Mouse (Mus musculus) ovary, postnatal 36 days (tissue): ENCODE measurements around the gene Ddx42.

Experiments used
- DNase-seq: peaks from one replicate; pipeline ENCODE4 v3.0.0; 2022; ENCODE audit warnings: low spot score, mixed read lengths

Gene Ddx42

GRCm38 (mm10) chr11:106268326-106269059 lies 51.8 kb downstream of the Ddx42 start:
- DNase-seq: peak; percentile 75

- DNase-seq: no peak
These were observed 52.3 kb downstream of the Ddx42 start for GRCm38 (mm10) chr11:106269060-106269431.

GRCm38 (mm10) chr11:106271131-106271793 lies 54.5 kb downstream of the Ddx42 start:
- no peak for DNase-seq

DNA sequence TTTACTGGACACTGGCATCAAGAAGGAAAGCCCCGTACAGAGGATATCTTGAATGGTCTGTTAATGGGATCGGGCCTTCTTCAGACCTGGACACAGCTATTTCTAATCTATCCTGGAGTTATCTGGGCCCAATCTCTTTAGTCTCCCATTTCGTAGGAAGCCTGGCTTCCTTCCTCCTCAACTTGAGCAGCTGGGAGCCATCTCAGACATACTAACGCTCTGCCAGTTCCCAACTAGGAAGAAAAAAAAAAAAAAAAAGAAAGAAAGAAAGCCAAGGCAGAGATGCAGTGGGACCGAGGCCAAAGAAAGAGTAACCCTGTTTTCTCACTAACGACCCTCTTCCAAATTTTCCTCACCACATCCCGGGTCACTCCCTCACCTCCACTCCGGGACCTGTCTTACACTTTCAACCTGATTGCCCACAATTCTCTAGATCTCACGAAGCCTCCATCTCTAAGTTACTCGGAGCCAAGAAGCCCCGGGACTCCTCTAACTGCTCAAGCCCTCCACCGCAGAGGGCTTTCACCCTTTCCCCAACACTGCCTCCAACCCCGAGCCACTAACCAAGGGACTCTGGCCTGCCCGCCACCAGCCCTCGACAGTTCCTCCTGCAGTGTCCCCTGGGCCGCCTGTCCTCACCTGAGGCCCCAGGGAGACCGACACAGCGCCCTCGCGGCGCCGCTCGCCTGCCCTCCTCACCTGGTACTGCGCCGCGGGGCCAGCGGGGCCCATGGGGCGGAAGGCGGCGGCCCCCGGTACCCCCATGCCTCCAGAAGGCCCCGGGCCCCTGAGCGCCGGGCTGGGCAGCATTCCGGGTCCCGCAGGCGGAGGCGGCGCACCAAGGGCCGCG lies 55.3 kb downstream of the Ddx42 start:
- no peak for DNase-seq

DNA sequence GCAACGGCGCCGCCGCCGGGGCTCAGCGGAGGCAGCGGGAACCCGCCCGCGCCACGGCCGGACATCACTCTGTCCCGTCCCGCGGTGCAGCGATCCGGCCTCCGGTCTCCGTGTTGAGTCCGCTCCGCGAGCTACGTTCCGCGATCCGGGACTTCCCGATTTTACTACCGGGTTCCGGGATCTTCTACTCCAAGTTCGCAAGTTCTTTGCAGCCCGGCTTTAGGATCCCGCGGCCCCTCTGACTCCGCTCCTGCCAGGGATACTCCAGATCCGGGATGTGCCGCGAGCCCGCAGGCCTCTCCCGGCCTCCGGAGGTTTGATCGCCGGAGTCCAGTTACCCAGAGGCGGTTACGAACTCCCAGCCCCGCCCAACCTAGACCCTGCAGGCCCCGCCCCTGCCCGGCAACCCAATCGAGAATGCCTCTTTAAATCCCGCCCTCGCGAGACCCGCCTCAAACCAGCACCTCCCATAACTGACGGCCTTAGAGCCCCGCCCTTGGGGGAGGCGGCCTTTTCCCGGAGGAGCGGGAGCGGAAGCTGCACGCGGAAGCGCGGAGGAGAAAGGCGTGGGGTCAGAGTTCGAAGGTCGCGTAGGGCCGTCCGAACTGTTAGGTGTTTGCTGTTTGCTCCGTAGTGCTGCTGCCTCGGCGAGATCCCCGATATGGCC lies 56.1 kb downstream of the Ddx42 start, which contains the start of gene Smarcd2:
Smarcd2 (minus strand) TSS at position 329 of the 667 bp plus-strand sequence.
- peak; percentile 100 for DNase-seq

DNA sequence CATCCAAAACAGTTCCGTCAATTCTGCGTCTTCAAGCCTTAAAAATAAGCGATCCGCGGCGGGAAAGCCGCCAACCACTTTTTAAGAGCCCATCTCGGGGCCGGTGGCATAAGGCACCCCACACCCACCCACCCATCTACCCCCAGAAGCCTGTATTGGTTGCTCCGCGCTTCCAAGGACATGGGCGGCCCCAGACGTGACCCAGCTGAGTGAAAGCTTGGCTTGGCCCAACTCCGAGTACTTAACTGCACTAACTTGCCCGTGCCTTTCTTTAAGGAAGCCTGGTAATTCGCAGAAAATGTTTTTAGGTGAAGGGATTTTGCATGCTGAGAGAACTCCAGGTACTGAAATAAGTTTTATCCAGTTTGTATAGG lies 56.6 kb downstream of the Ddx42 start:
- DNase-seq: no peak

DNA sequence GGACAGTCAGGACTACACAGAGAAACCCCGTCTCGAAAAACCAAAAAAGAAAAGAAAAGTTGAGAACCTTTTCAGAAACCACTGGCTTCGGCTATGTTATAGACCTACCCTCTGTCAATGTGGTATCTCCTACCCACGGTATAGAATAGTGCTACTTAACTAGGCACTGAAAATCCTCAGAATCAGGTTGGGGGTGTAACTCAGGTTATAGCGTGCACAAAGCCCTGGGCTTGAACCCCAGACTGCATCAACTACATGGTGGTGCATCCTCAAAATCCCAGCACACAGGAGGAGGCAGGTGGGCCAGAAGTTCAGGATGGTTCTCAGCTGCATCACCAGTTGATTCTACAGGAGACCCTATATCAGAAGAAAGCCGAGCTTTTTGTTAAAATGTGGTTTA lies 57.1 kb downstream of the Ddx42 start:
- DNase-seq: no peak

DNA sequence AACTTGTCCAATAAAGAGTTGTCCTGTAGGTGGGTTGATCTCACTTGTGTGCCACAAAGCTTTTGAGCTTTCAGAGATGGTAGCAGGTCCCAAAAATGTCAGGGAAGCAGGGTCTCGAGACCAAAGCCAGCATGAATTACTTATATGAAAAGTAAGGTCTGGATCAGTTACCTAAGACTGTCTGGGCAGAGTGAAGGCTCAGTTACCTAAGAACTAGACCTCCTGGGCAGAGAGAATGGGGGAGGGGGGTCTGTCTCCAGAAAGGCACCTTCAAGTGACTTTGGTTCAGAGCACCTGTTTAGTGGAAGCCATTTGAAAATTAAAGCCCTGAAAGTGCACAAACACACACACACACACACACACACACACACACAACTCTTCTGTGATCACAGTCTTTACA lies 57.6 kb downstream of the Ddx42 start:
- DNase-seq: no peak

- DNase-seq: no peak
These were observed 58.3 kb downstream of the Ddx42 start for GRCm38 (mm10) chr11:106274971-106275411.

- peak; percentile 88 for DNase-seq
These were observed 59.7 kb downstream of the Ddx42 start, which contains the start of gene Tcam1 for GRCm38 (mm10) chr11:106276454-106276853. Gene Tcam1 (plus strand): TSS chr11:106276672.

DNA sequence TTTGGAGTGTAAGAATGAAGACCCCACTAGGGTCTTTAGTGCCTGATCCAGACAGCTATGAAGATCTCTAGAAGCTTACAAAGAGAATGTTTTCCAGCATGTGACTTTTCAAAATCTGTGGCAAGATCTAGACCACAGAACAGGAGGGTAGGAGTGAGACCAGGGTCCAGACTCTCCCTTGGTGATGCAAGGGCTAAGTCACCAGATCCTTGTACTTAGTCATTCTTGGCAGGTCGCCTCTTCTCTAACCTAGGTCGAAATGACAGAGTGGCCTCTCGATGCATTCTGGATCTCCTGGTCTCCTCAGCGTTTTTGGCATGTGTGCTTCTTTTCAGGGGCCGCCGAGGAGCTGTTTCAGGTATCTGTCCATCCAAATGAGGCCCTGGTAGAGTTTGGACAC lies 65.7 kb downstream of the Ddx42 start:
- no peak for DNase-seq

DNA sequence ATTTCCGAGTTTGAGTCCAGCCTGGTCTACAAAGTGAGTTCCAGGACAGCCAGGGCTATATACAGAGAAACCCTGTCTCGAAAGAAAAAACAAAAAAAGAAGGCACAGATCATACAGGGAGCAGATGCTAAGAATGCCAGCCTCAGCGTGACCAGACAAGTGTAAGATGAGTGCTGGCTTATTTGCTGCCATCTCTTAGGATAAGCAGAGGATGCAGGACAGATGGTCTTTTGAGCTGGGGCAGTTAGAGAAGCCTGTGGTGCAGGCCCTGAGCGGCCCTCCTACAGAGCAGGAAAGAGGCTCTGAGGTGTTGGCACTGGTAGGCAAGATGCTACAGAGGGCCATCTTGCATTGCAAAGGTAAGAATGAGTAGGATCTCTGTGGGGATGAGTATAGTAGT lies 66.6 kb downstream of the Ddx42 start:
- no peak for DNase-seq

DNA sequence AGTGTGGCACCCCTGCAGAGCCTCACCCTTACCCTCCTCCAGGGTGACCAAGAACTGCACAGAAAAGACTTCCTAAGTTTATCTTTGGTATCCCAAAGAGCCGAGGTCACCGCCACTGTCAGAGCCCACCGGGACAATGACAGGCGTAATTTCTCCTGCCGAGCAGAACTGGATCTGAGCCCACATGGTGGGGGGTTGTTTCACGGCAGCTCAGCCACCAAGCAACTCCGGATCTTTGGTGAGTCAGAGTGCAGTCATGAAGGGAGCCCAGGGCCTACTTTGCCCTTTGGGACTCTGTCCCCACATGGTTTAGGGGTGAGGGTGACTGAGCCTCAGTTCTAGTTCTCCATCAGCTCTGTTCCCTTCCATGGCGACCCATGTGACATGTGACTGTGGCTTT lies 67.4 kb downstream of the Ddx42 start:
- no peak for DNase-seq

DNA sequence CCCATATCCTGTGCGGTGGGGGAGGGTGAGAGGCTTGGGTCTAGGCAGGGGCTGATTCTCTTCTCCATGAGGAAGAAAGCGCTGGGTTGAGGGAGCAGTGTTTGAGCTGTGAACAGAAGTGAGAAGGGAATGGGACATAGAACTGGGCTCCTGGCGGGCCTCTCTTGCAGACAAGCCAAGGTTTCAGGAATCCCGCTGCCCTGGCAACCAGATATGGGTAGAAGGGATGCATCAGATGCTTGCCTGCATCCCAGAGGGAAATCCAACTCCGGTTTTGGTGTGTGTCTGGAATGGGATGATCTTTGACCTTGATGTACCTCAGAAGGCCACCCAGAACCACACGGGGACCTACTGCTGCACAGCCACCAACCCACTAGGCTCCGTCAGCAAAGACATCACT lies 69.5 kb downstream of the Ddx42 start:
- DNase-seq: no peak

GRCm38 (mm10) chr11:106286987-106287386 lies 70.3 kb downstream of the Ddx42 start:
- no peak for DNase-seq

DNA sequence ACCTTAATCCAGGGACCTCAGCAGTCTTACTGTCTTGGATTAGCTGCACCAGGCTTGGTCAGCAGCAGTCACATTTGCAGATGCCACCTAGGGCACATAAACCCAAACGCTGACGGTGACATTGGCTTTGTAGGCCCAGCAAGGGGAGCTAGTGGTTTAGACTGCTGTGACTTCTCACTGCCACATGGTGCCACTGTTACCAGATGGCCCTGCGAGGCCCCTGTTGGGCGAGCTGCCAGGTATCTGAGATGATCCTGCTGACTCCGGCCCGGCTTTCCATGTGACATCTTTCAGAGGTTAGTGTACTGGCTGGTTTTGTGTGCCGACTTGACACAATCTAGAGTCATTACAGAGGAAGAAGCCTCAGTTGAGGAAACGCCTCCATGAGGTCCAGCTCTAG lies 72.6 kb downstream of the Ddx42 start:
- DNase-seq: peak; percentile 55

DNA sequence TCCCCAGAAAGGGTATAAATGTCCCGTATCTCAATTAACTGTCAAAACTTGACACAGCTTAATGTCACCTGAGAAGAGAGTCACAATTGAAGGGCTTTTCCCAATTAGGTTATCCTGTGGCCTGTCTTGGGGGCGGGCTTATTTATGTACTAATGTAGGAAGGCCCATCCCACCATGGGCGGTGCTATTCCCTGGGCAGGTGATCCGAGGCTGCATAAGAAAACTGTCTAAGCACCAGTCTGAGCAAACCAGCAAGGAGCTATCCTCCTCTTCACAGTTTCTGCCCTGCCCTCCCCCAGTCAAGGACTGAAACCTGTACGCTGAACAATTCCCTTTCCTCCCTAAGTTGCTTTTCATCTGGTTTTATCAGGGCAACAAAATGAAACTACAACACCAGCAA lies 73.7 kb downstream of the Ddx42 start:
- no peak for DNase-seq

DNA sequence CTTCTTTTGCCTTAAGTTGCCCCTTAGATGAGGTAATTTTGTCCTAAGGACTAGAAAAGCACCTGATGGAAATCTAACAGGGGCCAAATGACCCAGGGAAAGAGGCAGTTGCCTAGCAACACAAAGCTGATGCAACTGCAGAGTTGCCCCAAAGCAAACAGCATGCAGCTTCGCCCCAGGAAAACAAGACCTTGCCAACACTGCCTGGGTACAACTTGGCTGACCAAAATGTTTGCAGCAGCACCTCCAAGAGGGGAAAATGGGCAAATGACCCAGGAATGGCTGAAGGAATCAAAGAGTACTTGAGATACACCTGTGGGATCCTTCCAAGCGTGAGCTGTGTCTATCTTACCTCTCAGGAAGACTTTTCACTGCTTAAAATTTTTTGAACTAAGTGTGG lies 75.1 kb downstream of the Ddx42 start:
- no peak for DNase-seq
